Mouse (Mus musculus): Measurements from ENCODE around the gene Sema5b.

GRCm38 (mm10) chr16:35587866-35588465, 47.0 kb downstream of the Sema5b start:
- TF ChIP-seq CTCF (IDR thresholded peaks at IDR 0.05; ENCODE audit: extremely low read depth, insufficient read depth, insufficient read length, insufficient replicate concordance) (no peak), POLR2A (IDR thresholded peaks at IDR 0.05; ENCODE audit: low read depth, low read length) (no peak)

Measured in spleen, adult 2 months (tissue).